Mouse (Mus musculus) hindbrain, embryonic 11.5 days (tissue): ENCODE data around the gene Col23a1. TPM values are rescaled to one million over a fixed set of nuclear protein-coding genes. Genes with fewer than 3 reads are reported as not detected.
"Not testable (repeated sequence)": the region's sequence is repeated elsewhere in the genome, so short reads cannot be mapped to it uniquely, and the experiment has no call there.

Experiments used
- ATAC-seq: fragments of 200-750 bp; cut with Nextera tagmentation; 2 replicates; pipeline ENCODE4 v1.8.0; 2017; ENCODE audit warnings: mild to moderate bottlenecking, moderate TSS enrichment, moderate library complexity; ENCODE audit not compliant: low FRiP score
- DNase-seq: peaks from one replicate; pipeline ENCODE4 v3.0.0-alpha.2; 2015; ENCODE audit warnings: low spot score
- H3K27ac ChIP-seq: fragments of 300-500 bp; sonication (generic); 2 replicates; pipeline ENCODE4 v1.5.1; 2014; ENCODE audit warnings: mild to moderate bottlenecking, low read depth, low read length
- H3K27me3 ChIP-seq: fragments of 300-500 bp; sonication (generic); 2 replicates; pipeline ENCODE4 v1.6.1; 2014; ENCODE audit warnings: mild to moderate bottlenecking, low read length, moderate library complexity, mixed read lengths; ENCODE audit not compliant: control insufficient read depth, insufficient read depth
- H3K36me3 ChIP-seq: fragments of 300-500 bp; sonication (generic); 2 replicates; pipeline ENCODE4 v1.6.1; 2014; ENCODE audit warnings: mild to moderate bottlenecking, low read length, moderate library complexity, mixed read lengths; ENCODE audit not compliant: control insufficient read depth, insufficient read depth
- H3K4me1 ChIP-seq: fragments of 300-500 bp; sonication (generic); replicated peaks from 2 replicates; pipeline ENCODE4 v1.6.1; 2014; ENCODE audit warnings: low read length, mixed read lengths; ENCODE audit not compliant: control insufficient read depth, insufficient read depth
- H3K4me2 ChIP-seq: fragments of 300-500 bp; sonication (generic); replicated peaks from 2 replicates; pipeline ENCODE4 v1.6.1; 2014; ENCODE audit warnings: mild to moderate bottlenecking, low read depth, low read length
- H3K4me3 ChIP-seq: fragments of 300-500 bp; sonication (generic); 2 replicates; pipeline ENCODE4 v1.5.1; 2014; ENCODE audit warnings: low read depth, low read length
- H3K9ac ChIP-seq: fragments of 300-500 bp; sonication (generic); 2 replicates; pipeline ENCODE4 v1.6.1; 2014; ENCODE audit warnings: low read depth, low read length
- H3K9me3 ChIP-seq: fragments of 300-500 bp; sonication (generic); 2 replicates; pipeline ENCODE4 v1.6.1; 2016; ENCODE audit warnings: low read length; ENCODE audit not compliant: control insufficient read depth
- WGBS: fragments of 180-500 bp; shearing (Covaris S2); extraction: QIAGEN DNeasy Blood & Tissue Kit; methylation state at CpG from one replicate; pipeline ENCODE4 v1.1.7; 2014; 5-methylcytosine and 5-hydroxymethylcytosine counted together
- polyA plus RNA-seq: library from polyadenylated mRNA; unstranded; fragments of >200 nt; fragmentation: Nextera tagmentation; extraction: Ambion mirVana; gene quantifications from 2 replicates; pipeline ENCODE4 v1.2.1, GENCODE M21; 2014

Col23a1 gene
- polyA plus RNA-seq, 1 experiment from 2014 or later, result 9.7 TPM

GRCm38 (mm10) chr11:51351841-51352240, 62.1 kb downstream of the Col23a1 start:
- Histone ChIP-seq H3K27me3 (no peaks in the 10 kb centered on the region), H3K36me3 (no peaks in the 10 kb centered on the region), H3K9me3 (no peaks in the 10 kb centered on the region), H3K4me1 (no peaks in the 10 kb centered on the region), H3K4me3 (no peak overlapping the region), H3K9ac (no peak overlapping the region), H3K27ac (no peak overlapping the region), H3K4me2 (no peak overlapping the region)
- no peak for DNase-seq
- 53% methylated on average over 5 of the region's 5 CpGs for WGBS
- no peak for ATAC-seq

- DNase-seq (no peak), ATAC-seq (no peak)
- H3K27me3 ChIP-seq, result no peaks in the 10 kb centered on the region
- no peaks in the 10 kb centered on the region for H3K9me3 ChIP-seq
- no peaks in the 10 kb centered on the region for H3K36me3 ChIP-seq
- no peaks in the 10 kb centered on the region for H3K4me1 ChIP-seq
- H3K9ac ChIP-seq, result no peak overlapping the region
- no peak overlapping the region for H3K4me3 ChIP-seq
- 87% methylated on average over 5 of the region's 5 CpGs for WGBS
- H3K27ac ChIP-seq, result no peak overlapping the region
- no peak overlapping the region for H3K4me2 ChIP-seq
These were observed 64.0 kb downstream of the Col23a1 start for GRCm38 (mm10) chr11:51353746-51354145.

- not testable (repeated sequence) for H3K27ac ChIP-seq, H3K4me2 ChIP-seq, ATAC-seq, H3K27me3 ChIP-seq, H3K4me3 ChIP-seq, H3K4me1 ChIP-seq, DNase-seq, H3K9ac ChIP-seq, H3K36me3 ChIP-seq, H3K9me3 ChIP-seq
- WGBS, result 97% methylated on average over 9 of the region's 9 CpGs
These were observed 69.3 kb downstream of the Col23a1 start for GRCm38 (mm10) chr11:51358981-51359380.

- Histone ChIP-seq H3K9ac (no peak overlapping the region), H3K4me3 (no peak overlapping the region), H3K4me1 (no peaks in the 10 kb centered on the region), H3K9me3 (no peaks in the 10 kb centered on the region), H3K27ac (no peak overlapping the region), H3K4me2 (no peak overlapping the region), H3K36me3 (no peaks in the 10 kb centered on the region), H3K27me3 (no peaks in the 10 kb centered on the region)
- no peak for ATAC-seq
- WGBS, result 90% methylated on average over 5 of the region's 5 CpGs
- no peak for DNase-seq
These were observed 74.6 kb downstream of the Col23a1 start for GRCm38 (mm10) chr11:51364353-51364752.

GRCm38 (mm10) chr11:51367334-51367733, 77.6 kb downstream of the Col23a1 start:
- Histone ChIP-seq H3K27ac (no peak overlapping the region), H3K27me3 (no peaks in the 10 kb centered on the region), H3K4me3 (no peak overlapping the region), H3K9ac (no peak overlapping the region), H3K9me3 (no peaks in the 10 kb centered on the region), H3K4me1 (no peaks in the 10 kb centered on the region), H3K4me2 (no peak overlapping the region), H3K36me3 (no peaks in the 10 kb centered on the region)
- ATAC-seq, result no peak
- no peak for DNase-seq
- WGBS, result 88% methylated on average over 5 of the region's 5 CpGs

GRCm38 (mm10) chr11:51370273-51370672, 80.6 kb downstream of the Col23a1 start:
- ATAC-seq (no peak), DNase-seq (no peak)
- H3K4me1 ChIP-seq, result no peaks in the 10 kb centered on the region
- H3K36me3 ChIP-seq, result no peaks in the 10 kb centered on the region
- no peak overlapping the region for H3K27ac ChIP-seq
- no peak overlapping the region for H3K4me3 ChIP-seq
- no peaks in the 10 kb centered on the region for H3K9me3 ChIP-seq
- H3K9ac ChIP-seq, result no peak overlapping the region
- whole genome bisulfite sequencing, result 81% methylated on average over 4 of the region's 4 CpGs
- no peak overlapping the region for H3K4me2 ChIP-seq
- no peaks in the 10 kb centered on the region for H3K27me3 ChIP-seq

GRCm38 (mm10) chr11:51371321-51371720, 81.6 kb downstream of the Col23a1 start:
- no peaks in the 10 kb centered on the region for H3K36me3 ChIP-seq
- DNase-seq (no peak), ATAC-seq (no peak)
- H3K4me3 ChIP-seq, result no peak overlapping the region
- H3K4me1 ChIP-seq, result no peaks in the 10 kb centered on the region
- 66% methylated on average over 4 of the region's 4 CpGs for WGBS
- H3K27ac ChIP-seq, result no peak overlapping the region
- no peak overlapping the region for H3K9ac ChIP-seq
- H3K27me3 ChIP-seq, result no peaks in the 10 kb centered on the region
- H3K9me3 ChIP-seq, result no peaks in the 10 kb centered on the region
- H3K4me2 ChIP-seq, result no peak overlapping the region

GRCm38 (mm10) chr11:51371926-51372325, 82.2 kb downstream of the Col23a1 start:
- Histone ChIP-seq H3K9ac (no peak overlapping the region), H3K27me3 (no peaks in the 10 kb centered on the region), H3K4me1 (no peaks in the 10 kb centered on the region), H3K27ac (no peak overlapping the region), H3K4me2 (no peak overlapping the region), H3K9me3 (no peaks in the 10 kb centered on the region), H3K36me3 (no peaks in the 10 kb centered on the region), H3K4me3 (no peak overlapping the region)
- DNase-seq (no peak), ATAC-seq (no peak)
- 68% methylated on average over 1 of the region's 1 CpGs for WGBS

GRCm38 (mm10) chr11:51377199-51377598, 87.5 kb downstream of the Col23a1 start:
- Histone ChIP-seq H3K4me1 (no peaks in the 10 kb centered on the region), H3K9me3 (no peaks in the 10 kb centered on the region), H3K9ac (no peak overlapping the region), H3K4me3 (no peak overlapping the region), H3K27ac (no peak overlapping the region), H3K27me3 (no peaks in the 10 kb centered on the region), H3K4me2 (no peak overlapping the region), H3K36me3 (no peaks in the 10 kb centered on the region)
- DNase-seq (no peak), ATAC-seq (no peak)
- WGBS, result 75% methylated on average over 5 of the region's 5 CpGs
